Mouse (Mus musculus) stomach, embryonic 16.5 days (tissue): ENCODE data around the gene Smad6. TPM values are rescaled to one million over a fixed set of nuclear protein-coding genes. Genes with fewer than 3 reads are reported as not detected.

Experiments used
- ATAC-seq: fragments of 200-750 bp; cut with Nextera tagmentation; 2 replicates; pipeline ENCODE4 v1.8.0; 2017; ENCODE audit warnings: moderate number of reproducible peaks, moderate TSS enrichment; ENCODE audit not compliant: insufficient read depth, low FRiP score
- H3K27ac ChIP-seq: fragments of 300-500 bp; sonication (generic); 2 replicates; pipeline ENCODE4 v1.5.1; 2014; ENCODE audit warnings: low read length
- H3K27me3 ChIP-seq: fragments of 300-500 bp; sonication (generic); 2 replicates; pipeline ENCODE4 v1.6.1; 2014; ENCODE audit warnings: low read length, control low read depth, mixed read lengths; ENCODE audit not compliant: control insufficient read depth, insufficient read depth
- H3K36me3 ChIP-seq: fragments of 300-500 bp; sonication (generic); 2 replicates; pipeline ENCODE4 v1.6.1; 2014; ENCODE audit warnings: low read length; ENCODE audit not compliant: control insufficient read depth, insufficient read depth
- H3K4me1 ChIP-seq: fragments of 300-500 bp; sonication (generic); 2 replicates; pipeline ENCODE4 v1.6.1; 2014; ENCODE audit warnings: low read length, control low read depth, mixed read lengths; ENCODE audit not compliant: control insufficient read depth, insufficient read depth
- H3K4me2 ChIP-seq: fragments of 300-500 bp; sonication (generic); 2 replicates; pipeline ENCODE4 v1.6.1; 2014; ENCODE audit warnings: low read depth, low read length, mixed read lengths
- H3K4me3 ChIP-seq: fragments of 300-500 bp; sonication (generic); replicated peaks from 2 replicates; pipeline ENCODE4 v1.5.1; 2014; ENCODE audit warnings: mild to moderate bottlenecking, low read length
- H3K9ac ChIP-seq: fragments of 300-500 bp; sonication (generic); 2 replicates; pipeline ENCODE4 v1.6.1; 2014; ENCODE audit warnings: low read length
- H3K9me3 ChIP-seq: fragments of 300-500 bp; sonication (generic); replicated peaks from 2 replicates; pipeline ENCODE4 v1.6.1; 2016; ENCODE audit warnings: low read length, control low read depth; ENCODE audit not compliant: control insufficient read depth
- WGBS: fragments of 180-500 bp; shearing (Covaris S2); extraction: QIAGEN DNeasy Blood & Tissue Kit; methylation state at CpG from one replicate; pipeline ENCODE4 v1.1.7; 2014; 5-methylcytosine and 5-hydroxymethylcytosine counted together
- polyA plus RNA-seq: library from polyadenylated mRNA; unstranded; fragments of >200 nt; fragmentation: Nextera tagmentation; extraction: Ambion mirVana; gene quantifications from 2 replicates; pipeline ENCODE4 v1.2.1, GENCODE M21; 2015

The Smad6 gene
- polyA plus RNA-seq, 1 experiment from 2014 or later = 3.3 TPM

GRCm38 (mm10) chr9:63919001-63919555 lies 102.8 kb downstream of the Smad6 start:
- no peak overlapping the region for H3K4me3 ChIP-seq
- H3K4me1 ChIP-seq = no peaks in the 10 kb centered on the region; the same call in none of the 2 replicates
- no peak overlapping the region for H3K4me2 ChIP-seq
- no peak for ATAC-seq
- H3K27ac ChIP-seq = no peak overlapping the region
- no peak overlapping the region for H3K9ac ChIP-seq
- 78% methylated on average over 18 of the region's 18 CpGs for WGBS
- H3K27me3 ChIP-seq = no peaks in the 10 kb centered on the region
- no peaks in the 10 kb centered on the region for H3K36me3 ChIP-seq
- no peaks in the 10 kb centered on the region for H3K9me3 ChIP-seq

- H3K36me3 ChIP-seq = no peaks in the 10 kb centered on the region
- H3K9me3 ChIP-seq = no peaks in the 10 kb centered on the region
- 67% methylated on average over 4 of the region's 4 CpGs for WGBS
- H3K4me3 ChIP-seq = no peak overlapping the region
- no peak overlapping the region for H3K4me2 ChIP-seq
- H3K9ac ChIP-seq = no peak overlapping the region
- no peak overlapping the region for H3K27ac ChIP-seq
- no peak; the same call in 1 of the 2 replicates for ATAC-seq
- H3K27me3 ChIP-seq = no peaks in the 10 kb centered on the region
- H3K4me1 ChIP-seq = no peaks in the 10 kb centered on the region; the same call in none of the 2 replicates
These were observed 103.6 kb downstream of the Smad6 start for GRCm38 (mm10) chr9:63918245-63918644.

- Histone ChIP-seq H3K4me1 (no peaks in the 10 kb centered on the region; the same call in 1 of the 2 replicates), H3K4me3 (no peak overlapping the region), H3K9me3 (no peaks in the 10 kb centered on the region), H3K4me2 (no peak overlapping the region), H3K36me3 (no peaks in the 10 kb centered on the region), H3K27me3 (no peaks in the 10 kb centered on the region), H3K9ac (no peak overlapping the region), H3K27ac (no peak overlapping the region)
- WGBS = 69% methylated on average over 6 of the region's 6 CpGs
- no peak for ATAC-seq
These were observed 105.4 kb downstream of the Smad6 start for GRCm38 (mm10) chr9:63916441-63916840.

DNA sequence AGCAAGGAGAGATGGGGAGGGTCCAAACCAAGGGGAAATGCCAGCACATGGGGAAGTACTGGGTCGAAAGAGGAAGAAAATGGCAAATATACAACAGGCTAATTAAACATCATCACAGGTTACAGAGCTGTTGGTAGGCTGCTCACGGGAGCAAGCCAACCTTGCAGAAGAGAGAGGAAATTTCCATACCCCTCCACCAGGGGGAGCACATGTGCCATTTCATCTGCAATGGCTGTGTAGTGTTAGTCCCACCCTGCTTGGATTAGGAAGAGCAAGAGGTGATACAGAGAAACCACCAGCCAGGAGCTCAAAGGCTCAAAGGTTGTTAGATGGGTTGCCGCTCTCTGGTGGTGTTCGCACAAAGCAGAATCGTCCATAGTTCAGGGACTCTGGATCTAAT lies 105.9 kb downstream of the Smad6 start:
- H3K4me2 ChIP-seq = no peak overlapping the region
- no peak overlapping the region for H3K4me3 ChIP-seq
- WGBS = 66% methylated on average over 5 of the region's 5 CpGs
- no peaks in the 10 kb centered on the region; the same call in 1 of the 2 replicates for H3K4me1 ChIP-seq
- no peaks in the 10 kb centered on the region for H3K36me3 ChIP-seq
- H3K27me3 ChIP-seq = no peaks in the 10 kb centered on the region
- no peak for ATAC-seq
- no peaks in the 10 kb centered on the region for H3K9me3 ChIP-seq
- H3K27ac ChIP-seq = no peak overlapping the region
- no peak overlapping the region for H3K9ac ChIP-seq

GRCm38 (mm10) chr9:63914944-63915343 lies 106.9 kb downstream of the Smad6 start:
- H3K9ac ChIP-seq = no peak overlapping the region
- WGBS = 35% methylated on average over 5 of the region's 5 CpGs
- no peak overlapping the region for H3K4me3 ChIP-seq
- H3K27ac ChIP-seq = no peak overlapping the region
- H3K27me3 ChIP-seq = no peaks in the 10 kb centered on the region
- H3K36me3 ChIP-seq = no peaks in the 10 kb centered on the region
- no peak overlapping the region for H3K4me2 ChIP-seq
- ATAC-seq = no peak
- H3K9me3 ChIP-seq = no peaks in the 10 kb centered on the region
- no peaks in the 10 kb centered on the region; the same call in 1 of the 2 replicates for H3K4me1 ChIP-seq

GRCm38 (mm10) chr9:63912051-63912450 lies 109.8 kb downstream of the Smad6 start:
- no peak overlapping the region for H3K4me2 ChIP-seq
- no peak overlapping the region for H3K4me3 ChIP-seq
- no peaks in the 10 kb centered on the region; the same call in 1 of the 2 replicates for H3K4me1 ChIP-seq
- WGBS = 31% methylated on average over 9 of the region's 9 CpGs
- no peaks in the 10 kb centered on the region for H3K27me3 ChIP-seq
- no peak for ATAC-seq
- H3K27ac ChIP-seq = no peak overlapping the region
- H3K9ac ChIP-seq = no peak overlapping the region
- H3K9me3 ChIP-seq = no peaks in the 10 kb centered on the region
- H3K36me3 ChIP-seq = no peaks in the 10 kb centered on the region

DNA sequence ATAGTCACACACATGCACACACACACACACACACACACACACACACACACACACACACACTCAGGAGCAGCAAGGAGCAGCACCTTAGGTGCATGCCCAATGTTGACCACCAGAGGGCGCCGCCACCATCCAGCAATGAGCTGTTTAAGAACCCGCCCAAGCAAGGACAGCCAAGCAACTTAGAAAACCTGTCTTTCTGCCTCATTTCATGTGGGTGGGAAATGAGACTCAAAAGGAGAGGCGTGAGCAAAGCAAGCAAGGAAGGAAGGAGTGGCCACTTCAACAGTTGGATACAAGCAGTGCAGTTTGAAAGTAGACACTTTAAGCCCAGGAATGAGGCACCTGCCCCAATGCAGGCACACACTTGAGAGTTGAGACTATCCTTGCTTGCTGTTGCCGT lies 112.2 kb downstream of the Smad6 start:
- 15% methylated on average over 5 of the region's 5 CpGs for WGBS
- no peaks in the 10 kb centered on the region for H3K4me1 ChIP-seq
- no peak overlapping the region for H3K9ac ChIP-seq
- ATAC-seq = peak; percentile 73
- H3K36me3 ChIP-seq = no peaks in the 10 kb centered on the region
- no peak overlapping the region for H3K4me3 ChIP-seq
- no peaks in the 10 kb centered on the region for H3K27me3 ChIP-seq
- H3K9me3 ChIP-seq = peaks cover under 1% of the 10 kb centered on the region; the same call in 1 of the 2 replicates
- H3K27ac ChIP-seq = peak overlapping the region; percentile 66
- H3K4me2 ChIP-seq = no peak overlapping the region

DNA sequence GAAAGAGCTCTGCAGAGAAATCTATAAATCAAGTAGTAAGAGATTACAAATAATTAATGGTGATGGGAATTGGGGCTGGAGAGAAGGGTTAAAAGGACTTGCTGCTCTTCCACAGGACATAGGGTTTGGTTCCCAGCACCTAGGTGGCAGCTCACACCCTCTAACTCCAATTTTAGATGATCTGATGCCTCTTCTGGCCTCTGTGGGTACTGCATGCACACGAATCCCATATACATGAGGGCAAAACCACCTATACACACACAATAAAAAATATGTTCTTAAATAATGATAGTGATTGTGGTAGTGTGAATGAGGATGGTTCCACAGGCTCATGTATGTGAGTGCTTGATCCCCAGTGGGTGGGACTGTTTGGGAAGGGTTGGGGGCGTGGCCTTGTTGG lies 117.3 kb downstream of the Smad6 start:
- WGBS = 87% methylated on average over 2 of the region's 2 CpGs
- H3K4me3 ChIP-seq = no peak overlapping the region

More for the DNA sequence above, 117.3 kb downstream of the Smad6 start:
- no peaks in the 10 kb centered on the region for H3K27me3 ChIP-seq
- H3K4me2 ChIP-seq = no peak overlapping the region
- peaks cover 3% of the 10 kb centered on the region; the same call in 1 of the 2 replicates for H3K9me3 ChIP-seq
- no peak overlapping the region for H3K9ac ChIP-seq
- H3K27ac ChIP-seq = no peak overlapping the region
- no peak for ATAC-seq
- no peaks in the 10 kb centered on the region for H3K4me1 ChIP-seq
- H3K36me3 ChIP-seq = no peaks in the 10 kb centered on the region
